Mouse (Mus musculus): ENCODE data around the gene Olfr1440. TPM values are rescaled to one million over a fixed set of nuclear protein-coding genes. Genes with fewer than 3 reads are reported as not detected.

Olfr1440 gene
- polyA plus RNA-seq (2012; rRNA removed) = not detected in 2 replicates

DNA sequence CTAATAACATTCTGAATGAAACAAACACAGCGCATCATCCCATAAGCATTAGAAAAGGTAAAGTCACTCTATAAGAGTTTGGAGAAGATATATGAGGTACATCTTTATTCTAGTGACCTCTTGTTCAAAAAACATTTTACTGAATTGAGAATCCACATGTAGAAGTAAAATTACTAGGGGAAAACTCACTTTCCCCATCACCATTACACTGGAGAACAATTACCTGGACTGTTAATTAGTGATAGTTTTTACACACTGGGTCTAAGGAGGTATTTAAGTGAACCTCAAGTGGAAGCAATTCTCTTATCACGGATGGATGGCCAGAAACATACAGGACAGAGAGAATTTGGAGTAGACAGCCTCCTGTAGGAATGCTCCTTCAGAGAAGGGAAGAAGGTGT is at the start of gene Olfr1440:
Olfr1440 (plus strand) TSS at position 301 of the 400 bp plus-strand sequence.

DNA sequence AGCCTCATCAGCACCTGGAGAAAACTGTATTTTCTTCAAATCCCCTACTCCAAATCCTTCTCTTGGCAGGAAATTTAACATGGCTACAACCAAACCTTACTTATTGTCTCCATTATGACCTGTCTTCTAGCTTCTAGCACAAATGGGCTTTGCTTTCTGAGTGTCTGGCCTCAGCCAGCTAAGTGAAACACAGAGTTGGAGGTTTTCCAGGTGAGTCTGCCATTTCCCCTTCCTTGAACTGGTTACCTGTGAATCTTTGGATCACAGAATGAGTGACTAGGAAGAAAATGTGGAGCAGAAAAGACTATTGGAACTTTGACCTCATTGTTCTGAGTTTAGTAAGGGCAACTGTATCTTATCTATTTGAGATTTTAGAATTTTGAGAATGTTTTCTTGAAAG is 30.3 kb downstream of the Olfr1440 start, which contains the start of gene Olfr1441:
Olfr1441 (plus strand) TSS at position 73 of the 400 bp plus-strand sequence.

DNA sequence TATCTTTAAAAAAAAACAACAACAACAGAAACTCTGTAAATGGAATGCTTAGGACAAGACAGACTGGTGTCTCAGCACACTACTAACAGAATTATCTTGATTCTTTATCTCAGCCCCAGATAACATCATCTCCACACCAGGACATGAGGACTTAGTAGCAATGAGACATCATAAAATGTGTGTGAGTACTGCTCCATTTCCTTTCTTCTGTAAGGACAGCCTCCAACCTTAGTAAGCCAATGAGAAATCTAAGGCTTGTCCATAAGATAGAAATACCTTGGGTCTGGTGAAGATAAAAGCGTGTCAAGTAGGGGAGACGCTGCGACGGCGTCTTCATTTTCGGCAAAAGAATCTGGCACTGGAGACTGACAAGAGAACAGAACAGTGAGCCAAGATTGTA is 40.5 kb downstream of the Olfr1440 start, which contains the start of gene Pfpl:
Pfpl (plus strand) TSS at position 301 of the 400 bp plus-strand sequence.

Other genes starting within 250 kb of the Olfr1440 start
- gene Olfr1555-ps1, start 217.2 kb upstream of the Olfr1440 start, polyA plus RNA-seq (2012; rRNA removed) = not detected in 2 replicates
- gene Olfr1431, start 186.6 kb upstream of the Olfr1440 start, polyA plus RNA-seq (2012; rRNA removed) = not detected in 2 replicates
- not detected in 2 replicates for gene Olfr1432, start 154.7 kb upstream of the Olfr1440 start, polyA plus RNA-seq (2012; rRNA removed)
- not detected in 2 replicates for gene Olfr262, start 145.6 kb upstream of the Olfr1440 start, polyA plus RNA-seq (2012; rRNA removed)
- not detected in 2 replicates for gene Olfr235, start 126.2 kb upstream of the Olfr1440 start, polyA plus RNA-seq (2012; rRNA removed)
- not detected in 2 replicates for gene Olfr1434, start 107.4 kb upstream of the Olfr1440 start, polyA plus RNA-seq (2012; rRNA removed)
- not detected in 2 replicates for gene Olfr1436, start 88.1 kb upstream of the Olfr1440 start, polyA plus RNA-seq (2012; rRNA removed)
- gene Olfr1437, start 62.2 kb upstream of the Olfr1440 start, polyA plus RNA-seq (2012; rRNA removed) = not detected in 2 replicates
- not detected in 2 replicates for gene Olfr1438-ps1, start 51.4 kb upstream of the Olfr1440 start, polyA plus RNA-seq (2012; rRNA removed)
- not detected in 2 replicates for gene Olfr1441, start 30.2 kb downstream of the Olfr1440 start, polyA plus RNA-seq (2012; rRNA removed)
- gene Pfpl, start 40.6 kb downstream of the Olfr1440 start, polyA plus RNA-seq (2012; rRNA removed) = not detected in 2 replicates
- 5.6 and 7.0 TPM in 2 replicates for gene Mpeg1, start 73.5 kb downstream of the Olfr1440 start, polyA plus RNA-seq (2012; rRNA removed)
- 32.4 and 37.7 TPM in 2 replicates for gene Dtx4, start 114.2 kb downstream of the Olfr1440 start, polyA plus RNA-seq (2012; rRNA removed)
- 0.42 and 0.52 TPM in 2 replicates for gene Fam111a, start 158.5 kb downstream of the Olfr1440 start, polyA plus RNA-seq (2012; rRNA removed)
- 0.09 TPM in 1 of 2 replicates, not detected in the other for gene Gm4952, start 212.7 kb downstream of the Olfr1440 start, polyA plus RNA-seq (2012; rRNA removed)
- gene Glyat, start 246.0 kb downstream of the Olfr1440 start, polyA plus RNA-seq (2012; rRNA removed) = not detected in 2 replicates

Measured in ovary, adult 2 months (tissue).